Mouse (Mus musculus) G1E (cell line): ENCODE data around the gene Gm28048.

Experiments used
- CTCF ChIP-seq: IDR thresholded peaks from 2 replicates; pipeline ENCODE4 v1.5.1; 2012; ENCODE audit warnings: low read depth, low read length, inconsistent platforms, mixed read lengths
- GATA1 ChIP-seq: IDR thresholded peaks from 2 replicates; pipeline ENCODE4 v1.6.1; 2012; ENCODE audit warnings: borderline replicate concordance, low read length, inconsistent platforms, mixed read lengths
- TAL1 ChIP-seq: conservative IDR thresholded peaks from 2 replicates; pipeline ENCODE4 v1.6.1; 2012; ENCODE audit warnings: low read depth, low read length, inconsistent platforms, mixed read lengths

- TF ChIP-seq CTCF (no peak), GATA1 (no peak), TAL1 (no peak)
Observed at GRCm38 (mm10) chr11:22970546-22970945, 11.3 kb downstream of the Gm28048 start.
